14 mouse cellular contexts compared by ENCODE assay signal in the genomic region with DNA sequence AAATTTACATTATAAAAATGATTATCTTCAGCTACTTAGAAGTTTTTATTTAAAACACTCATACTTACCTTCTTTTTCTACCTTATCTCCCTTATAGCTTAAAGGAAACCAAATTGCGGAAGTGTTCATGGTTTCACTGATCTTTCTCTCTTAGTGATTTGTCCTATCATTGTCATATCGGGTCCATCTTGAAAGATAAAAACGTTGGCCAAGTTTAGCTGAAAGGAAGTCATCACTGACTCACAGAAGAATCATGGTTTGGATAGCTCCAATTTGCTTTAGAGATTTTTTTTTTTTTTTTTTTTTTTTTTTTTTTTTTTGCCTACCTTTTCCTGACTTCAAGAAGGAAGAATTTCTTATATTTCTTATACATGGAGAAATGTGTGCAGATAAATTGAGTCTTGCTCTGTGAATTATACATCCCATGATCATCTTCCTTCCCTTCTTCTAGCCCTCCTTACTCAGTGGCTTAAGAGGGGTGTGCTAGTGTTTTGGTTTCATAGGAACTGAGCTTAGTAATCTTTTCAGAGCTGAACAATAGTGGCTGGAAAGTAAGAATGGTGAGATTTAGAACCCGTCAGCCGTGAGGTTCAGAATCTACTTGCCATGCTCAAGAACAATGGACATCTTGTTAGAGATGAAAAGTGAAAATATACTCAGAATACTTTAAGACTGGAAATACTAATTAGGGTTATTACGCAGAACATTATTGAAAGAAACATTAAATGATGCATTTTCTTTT.
"Had no signal": no experiment of that assay in that cellular context is flagged by ENCODE, and none has a peak within 500 bp of the region (broad histone marks: within the 10 kb centered on the region; RNA-seq: fewer than 3 reads in every experiment).

No protein-coding gene starts in this region.

- DNase-seq: kidney, postnatal 14 days; lung, embryonic 14.5 days; lung, postnatal 4 days; retina, postnatal 1 day; right cerebral cortex, postnatal 4 days; spleen, adult 18-20 months; thymus, adult 18-20 months; thymus, postnatal 14 days had no signal

- ATAC-seq: liver, embryonic 12.5 days had no signal

- H3K36me3 ChIP-seq: limb, embryonic 10.5 days; liver, embryonic 12.5 days; midbrain, embryonic 12.5 days; neural tube, embryonic 13.5 days had no signal

- H3K4me2 ChIP-seq: liver, embryonic 12.5 days; lung, embryonic 14.5 days; midbrain, embryonic 12.5 days; neural tube, embryonic 13.5 days had no signal

- H3K9ac ChIP-seq: liver, embryonic 12.5 days; lung, embryonic 14.5 days; midbrain, embryonic 12.5 days; neural tube, embryonic 13.5 days had no signal

- H3K4me3 ChIP-seq: left cerebral cortex, adult 2 months; limb, embryonic 10.5 days; liver, embryonic 12.5 days; megakaryocyte, embryonic 14.5 days; midbrain, embryonic 12.5 days; neural tube, embryonic 13.5 days had no signal

- H3K27me3 ChIP-seq: liver, embryonic 12.5 days; megakaryocyte, embryonic 14.5 days; midbrain, embryonic 12.5 days; neural tube, embryonic 13.5 days had no signal

- H3K27ac ChIP-seq: left cerebral cortex, adult 2 months; limb, embryonic 10.5 days; liver, embryonic 12.5 days; midbrain, embryonic 12.5 days; neural tube, embryonic 13.5 days had no signal

- H3K9me3 ChIP-seq: limb, embryonic 10.5 days; liver, embryonic 12.5 days; megakaryocyte, embryonic 14.5 days; midbrain, embryonic 12.5 days; neural tube, embryonic 13.5 days had no signal

- H3K4me1 ChIP-seq: limb, embryonic 10.5 days; liver, embryonic 12.5 days; midbrain, embryonic 12.5 days; neural tube, embryonic 13.5 days had no signal
